Mouse (Mus musculus) liver, adult (tissue): ENCODE results near the gene Tmem135.

Experiments
- GATA4 ChIP-seq: IDR thresholded peaks from 2 replicates; pipeline ENCODE4 v1.6.1; 2014; ENCODE audit warnings: mild to moderate bottlenecking, low read length; ENCODE audit not compliant: insufficient replicate concordance

The Tmem135 gene

GRCm38 (mm10) chr7:89404081-89404733 is at the start of gene Tmem135, which contains the start of gene Fzd4:
Tmem135 (minus strand) TSS chr7:89404222.
Fzd4 (plus strand) TSS chr7:89404355.
- TF ChIP-seq GATA4 = no peak

GRCm38 (mm10) chr7:89450312-89450711 is 46.3 kb upstream of the Tmem135 start:
- no peak for TF ChIP-seq GATA4

- no peak for TF ChIP-seq GATA4
Observed at GRCm38 (mm10) chr7:89445137-89445536, 41.1 kb upstream of the Tmem135 start.

GRCm38 (mm10) chr7:89442242-89442641 is 38.2 kb upstream of the Tmem135 start:
- no peak for TF ChIP-seq GATA4

- no peak for TF ChIP-seq GATA4
Observed at GRCm38 (mm10) chr7:89441291-89441690, 37.3 kb upstream of the Tmem135 start.

- TF ChIP-seq GATA4 = no peak
Observed at GRCm38 (mm10) chr7:89437589-89437988, 33.6 kb upstream of the Tmem135 start.

- TF ChIP-seq GATA4 = no peak
Observed at GRCm38 (mm10) chr7:89436404-89436803, 32.4 kb upstream of the Tmem135 start.

- no peak for TF ChIP-seq GATA4
Observed at GRCm38 (mm10) chr7:89433893-89434616, 30.0 kb upstream of the Tmem135 start.

GRCm38 (mm10) chr7:89433193-89433892 is 29.3 kb upstream of the Tmem135 start:
- no peak for TF ChIP-seq GATA4

- TF ChIP-seq GATA4 = no peak
Observed at GRCm38 (mm10) chr7:89431185-89431584, 27.2 kb upstream of the Tmem135 start.

GRCm38 (mm10) chr7:89429326-89429725 is 25.3 kb upstream of the Tmem135 start:
- TF ChIP-seq GATA4 = no peak

- no peak for TF ChIP-seq GATA4
Observed at GRCm38 (mm10) chr7:89428804-89429203, 24.8 kb upstream of the Tmem135 start.

GRCm38 (mm10) chr7:89427101-89427500 is 23.1 kb upstream of the Tmem135 start:
- no peak for TF ChIP-seq GATA4

- TF ChIP-seq GATA4 = no peak
Observed at GRCm38 (mm10) chr7:89425803-89426725, 22.0 kb upstream of the Tmem135 start.

- no peak for TF ChIP-seq GATA4
Observed at GRCm38 (mm10) chr7:89424659-89425058, 20.6 kb upstream of the Tmem135 start.
